Mouse (Mus musculus): ENCODE results near the gene Ppig. TPM values are rescaled to one million over a fixed set of nuclear protein-coding genes. Genes with fewer than 3 reads are reported as not detected.

The Ppig gene
- polyA plus RNA-seq, 1 experiment from 2014 or later, result 143 TPM

DNA sequence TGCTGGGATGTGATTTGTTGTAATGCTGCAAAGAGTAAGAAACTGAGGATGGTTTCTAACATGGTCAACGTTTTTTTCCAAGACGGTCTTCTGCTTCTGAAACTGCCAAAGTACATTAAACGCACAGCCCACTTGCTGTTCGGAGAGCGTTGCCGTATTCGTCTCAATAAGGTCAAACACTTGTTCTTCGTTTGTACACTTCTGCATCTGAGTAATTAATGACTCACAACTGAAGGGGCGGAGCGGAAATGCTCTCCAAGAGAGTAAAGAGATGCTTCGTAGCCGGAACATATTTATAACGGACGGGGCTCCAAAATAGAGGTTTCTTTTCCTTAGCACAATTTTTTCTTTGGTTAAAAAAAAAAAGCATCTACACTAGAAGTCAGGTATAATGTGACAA, 10.2 kb upstream of the Ppig start:
- Histone ChIP-seq H3K4me1 (replicated peaks) (0 out of 2 replicates have a peak, but pooled peaks cover 9% of the 10 kb centered on the region), H3K27ac (no peak overlapping the region), H3K9ac (no peak overlapping the region), H3K27me3 (0 out of 2 replicates have a peak, but pooled peaks cover 5% of the 10 kb centered on the region), H3K9me3 (no peaks in the 10 kb centered on the region), H3K4me2 (peak overlapping the region; percentile 73), H3K36me3 (peaks cover 24% of the 10 kb centered on the region), H3K4me3 (no peak overlapping the region)
- no peak for ATAC-seq (ENCODE audit: low FRiP score)
- 89% methylated on average over 14 of the region's 14 CpGs for WGBS

- Histone ChIP-seq H3K4me2 (peak within 1 kb of the TSS; percentile 73), H3K9me3 (no peaks in the 10 kb centered on the region), H3K9ac (peak within 1 kb of the TSS; percentile 84), H3K27ac (peak within 1 kb of the TSS; percentile 76), H3K4me1 (replicated peaks) (0 out of 2 replicates have a peak, but pooled peaks cover 9% of the 10 kb centered on the region), H3K36me3 (peaks cover 15% of the 10 kb centered on the region), H3K27me3 (0 out of 2 replicates have a peak, but pooled peaks cover 5% of the 10 kb centered on the region), H3K4me3 (peak within 1 kb of the TSS; percentile 81)
- peak; percentile 99 for ATAC-seq (ENCODE audit: low FRiP score)
- WGBS, result under 1% methylated on average over 39 of the region's 39 CpGs
Measured at GRCm38 (mm10) chr2:69712981-69713625, 9.2 kb upstream of the Ppig start, which contains the start of gene Fastkd1. Gene Fastkd1 (minus strand): TSS chr2:69713516.

DNA sequence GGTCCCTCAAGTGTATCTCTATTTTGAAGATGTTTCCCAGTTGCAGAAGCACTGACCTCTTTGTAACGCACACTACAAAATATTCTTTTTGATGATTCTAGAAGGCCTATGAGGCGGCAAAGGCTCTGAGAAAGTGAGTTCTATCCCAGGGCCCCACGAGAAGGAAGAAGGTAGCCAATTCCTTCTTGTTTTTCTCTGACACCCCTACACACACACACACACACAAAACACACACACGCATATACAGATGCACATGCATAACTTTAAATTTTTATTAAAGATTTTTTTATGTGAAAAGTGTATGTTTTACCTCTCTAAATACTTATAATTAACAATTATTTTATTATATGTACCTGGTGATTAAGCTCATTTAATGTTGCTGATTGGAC, 8.7 kb upstream of the Ppig start:
- peak overlapping the region; percentile 73 for H3K4me2 ChIP-seq
- H3K9me3 ChIP-seq, result no peaks in the 10 kb centered on the region
- 0 out of 2 replicates have a peak, but pooled peaks cover 9% of the 10 kb centered on the region for H3K4me1 ChIP-seq (replicated peaks)
- H3K36me3 ChIP-seq, result peaks cover 15% of the 10 kb centered on the region
- no peak overlapping the region; the same call in 1 of the 2 replicates for H3K9ac ChIP-seq
- peak; percentile 50; the same call in 1 of the 2 replicates for ATAC-seq (ENCODE audit: low FRiP score)
- no peak overlapping the region for H3K27ac ChIP-seq
- 0 out of 2 replicates have a peak, but pooled peaks cover 5% of the 10 kb centered on the region for H3K27me3 ChIP-seq
- WGBS, result 34% methylated on average over 4 of the region's 4 CpGs
- peak overlapping the region; percentile 81 for H3K4me3 ChIP-seq

- Histone ChIP-seq H3K9ac (no peak overlapping the region), H3K36me3 (peaks cover 12% of the 10 kb centered on the region), H3K4me1 (replicated peaks) (0 out of 2 replicates have a peak, but pooled peaks cover 9% of the 10 kb centered on the region), H3K27ac (no peak overlapping the region), H3K9me3 (no peaks in the 10 kb centered on the region), H3K27me3 (0 out of 2 replicates have a peak, but pooled peaks cover 5% of the 10 kb centered on the region), H3K4me3 (no peak overlapping the region), H3K4me2 (no peak overlapping the region)
- WGBS, result 87% methylated on average over 5 of the region's 5 CpGs
- ATAC-seq (ENCODE audit: low FRiP score), result no peak
Measured at GRCm38 (mm10) chr2:69714126-69714525, 8.2 kb upstream of the Ppig start.

GRCm38 (mm10) chr2:69716483-69716882, 5.9 kb upstream of the Ppig start:
- H3K4me2 ChIP-seq, result no peak overlapping the region
- 80% methylated on average over 3 of the region's 3 CpGs for WGBS
- no peak overlapping the region for H3K4me3 ChIP-seq
- 0 out of 2 replicates have a peak, but pooled peaks cover 6% of the 10 kb centered on the region for H3K4me1 ChIP-seq (replicated peaks)
- ATAC-seq (ENCODE audit: low FRiP score), result no peak
- no peaks in the 10 kb centered on the region for H3K9me3 ChIP-seq
- no peak overlapping the region for H3K9ac ChIP-seq
- H3K27me3 ChIP-seq, result peaks cover 15% of the 10 kb centered on the region
- H3K27ac ChIP-seq, result no peak overlapping the region
- H3K36me3 ChIP-seq, result no peaks in the 10 kb centered on the region

DNA sequence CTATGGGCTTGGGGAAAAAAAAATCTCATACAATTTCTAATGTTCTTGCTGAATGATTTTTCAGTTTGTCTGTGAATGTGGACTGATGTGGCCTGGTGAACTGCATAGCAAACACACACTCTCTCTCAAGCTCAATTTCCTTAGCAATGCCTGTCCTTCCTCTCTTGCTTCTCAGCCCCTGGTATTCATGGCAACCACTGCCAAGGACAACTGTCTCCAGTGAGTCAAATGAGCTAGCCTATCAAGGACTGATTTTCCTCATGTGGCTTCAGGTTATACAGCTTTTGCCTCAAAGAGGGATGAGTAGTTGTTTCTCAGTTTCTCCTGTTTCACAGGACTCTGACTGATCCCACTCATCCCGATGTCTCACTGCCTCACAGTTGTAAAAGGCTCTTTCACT, 3.2 kb upstream of the Ppig start:
- Histone ChIP-seq H3K27ac (no peak overlapping the region), H3K4me1 (replicated peaks) (peaks cover 9% of the 10 kb centered on the region), H3K9me3 (no peaks in the 10 kb centered on the region), H3K36me3 (no peaks in the 10 kb centered on the region), H3K27me3 (peaks cover 15% of the 10 kb centered on the region), H3K4me2 (no peak overlapping the region), H3K4me3 (no peak overlapping the region), H3K9ac (no peak overlapping the region)
- 94% methylated on average over 1 of the region's 1 CpGs for WGBS
- ATAC-seq (ENCODE audit: low FRiP score), result no peak

DNA sequence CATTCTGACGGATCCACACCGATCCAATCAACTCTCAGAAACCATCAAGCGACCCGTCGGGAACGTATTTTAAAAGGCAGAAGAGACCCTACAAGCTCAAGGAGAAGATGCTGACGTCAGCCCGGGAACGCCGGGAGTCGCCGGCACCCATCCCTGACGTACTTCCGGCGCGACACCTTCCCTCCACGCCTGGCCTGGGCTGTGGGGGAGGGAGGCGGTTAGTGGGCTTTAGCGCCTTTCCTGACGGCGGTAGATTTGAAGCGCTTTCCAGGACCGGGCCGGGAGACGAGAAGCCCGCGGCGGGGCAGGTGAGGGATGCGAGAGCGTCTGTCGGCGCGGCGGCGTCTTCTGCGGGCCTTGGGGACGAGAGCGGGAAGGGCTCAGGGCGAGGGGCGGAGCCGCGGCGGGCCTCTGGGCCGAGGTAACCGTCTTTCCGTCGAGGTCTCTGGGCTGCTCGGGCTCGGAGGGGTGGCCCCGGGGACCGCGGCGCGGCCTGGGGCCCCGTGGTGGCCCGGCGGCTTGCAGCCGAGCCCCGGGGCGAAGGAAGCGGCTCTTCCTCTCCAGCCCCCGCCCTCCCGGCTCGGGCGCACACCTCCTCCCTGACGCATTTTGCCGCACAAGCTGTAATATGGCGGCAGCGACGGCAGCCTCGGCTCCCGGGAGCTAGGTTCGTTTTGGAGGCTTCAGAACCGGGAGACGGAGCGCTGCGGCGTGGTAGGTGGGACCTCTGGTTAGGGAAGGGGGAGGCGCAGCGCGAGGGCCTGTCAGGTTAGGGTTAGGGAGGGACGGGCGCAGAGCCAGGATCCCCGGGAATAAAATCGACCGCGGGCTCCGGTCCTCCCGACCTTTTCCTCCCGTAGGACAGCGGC, 539 bp downstream of the Ppig start:
- no peaks in the 10 kb centered on the region for H3K9me3 ChIP-seq
- peak overlapping the region; percentile 79 for H3K4me2 ChIP-seq
- peak overlapping the region; percentile 97 for H3K4me3 ChIP-seq
- peak overlapping the region; percentile 92 for H3K9ac ChIP-seq
- peak; percentile 96 for ATAC-seq (ENCODE audit: low FRiP score)
- peaks cover 18% of the 10 kb centered on the region for H3K4me1 ChIP-seq (replicated peaks)
- H3K27me3 ChIP-seq, result peaks cover 10% of the 10 kb centered on the region
- peak overlapping the region; percentile 88 for H3K27ac ChIP-seq
- no peaks in the 10 kb centered on the region for H3K36me3 ChIP-seq
- WGBS, result under 1% methylated on average over 91 of the region's 91 CpGs

DNA sequence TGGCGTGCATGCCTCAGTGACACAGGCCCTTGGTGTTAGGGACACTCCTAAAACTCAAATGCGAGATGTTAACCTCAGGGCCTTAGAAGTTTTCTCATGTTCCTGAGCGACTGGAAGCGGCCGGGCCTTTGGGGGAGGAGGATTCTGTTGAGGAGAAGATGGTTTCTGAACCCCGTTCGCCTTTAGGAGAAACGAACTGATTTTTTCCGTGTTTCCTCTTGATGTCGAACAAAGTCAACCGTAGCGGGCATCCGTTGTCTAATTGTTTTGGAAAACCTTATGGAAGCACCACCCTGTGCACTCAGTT, 1.1 kb downstream of the Ppig start:
- Histone ChIP-seq H3K4me3 (peak overlapping the region; percentile 97), H3K27me3 (peaks cover 10% of the 10 kb centered on the region), H3K4me2 (peak overlapping the region; percentile 79), H3K9me3 (no peaks in the 10 kb centered on the region), H3K4me1 (replicated peaks) (peaks cover 18% of the 10 kb centered on the region), H3K27ac (peak overlapping the region; percentile 88), H3K9ac (peak overlapping the region; percentile 92), H3K36me3 (no peaks in the 10 kb centered on the region)
- WGBS, result 2% methylated on average over 13 of the region's 13 CpGs
- no peak for ATAC-seq (ENCODE audit: low FRiP score)

DNA sequence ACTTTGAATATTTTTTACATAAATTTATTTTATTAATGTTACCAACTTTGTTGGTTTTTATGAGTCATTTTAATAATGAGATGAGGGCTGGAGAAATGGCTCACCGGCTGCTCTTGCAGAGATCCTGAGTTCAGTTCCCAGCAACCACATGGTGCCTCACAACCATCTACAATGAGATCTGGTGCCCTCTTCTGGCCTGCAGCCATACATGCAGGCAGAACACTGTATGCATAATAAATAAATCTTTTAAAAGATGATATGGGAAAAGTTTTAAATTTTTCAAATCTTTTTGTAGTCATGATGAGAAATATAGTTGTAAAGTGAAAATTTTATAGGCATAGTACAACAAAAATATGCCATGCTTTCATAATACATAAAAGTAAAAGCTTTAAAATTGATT, 22.7 kb downstream of the Ppig start:
- ATAC-seq (ENCODE audit: low FRiP score), result no peak
- no peaks in the 10 kb centered on the region for H3K4me1 ChIP-seq (replicated peaks)
- WGBS, result 95% methylated on average over 1 of the region's 1 CpGs
- H3K9me3 ChIP-seq, result peaks cover 3% of the 10 kb centered on the region; the same call in 1 of the 2 replicates
- peaks cover 60% of the 10 kb centered on the region for H3K36me3 ChIP-seq
- H3K4me3 ChIP-seq, result no peak overlapping the region
- no peaks in the 10 kb centered on the region for H3K27me3 ChIP-seq
- no peak overlapping the region for H3K27ac ChIP-seq
- H3K4me2 ChIP-seq, result no peak overlapping the region
- H3K9ac ChIP-seq, result no peak overlapping the region

GRCm38 (mm10) chr2:69760980-69761379, 38.6 kb downstream of the Ppig start:
- 27% methylated on average over 5 of the region's 5 CpGs for WGBS
- no peak overlapping the region for H3K9ac ChIP-seq
- H3K4me1 ChIP-seq (replicated peaks), result no peaks in the 10 kb centered on the region
- H3K9me3 ChIP-seq, result no peaks in the 10 kb centered on the region
- peak; percentile 32; the same call in 1 of the 2 replicates for ATAC-seq (ENCODE audit: low FRiP score)
- H3K4me2 ChIP-seq, result no peak overlapping the region
- H3K36me3 ChIP-seq, result peaks cover 3% of the 10 kb centered on the region; the same call in 1 of the 2 replicates
- no peak overlapping the region for H3K27ac ChIP-seq
- no peak overlapping the region for H3K4me3 ChIP-seq
- no peaks in the 10 kb centered on the region for H3K27me3 ChIP-seq

GRCm38 (mm10) chr2:69763340-69763739, 41.0 kb downstream of the Ppig start:
- Histone ChIP-seq H3K4me3 (no peak overlapping the region), H3K9me3 (no peaks in the 10 kb centered on the region), H3K27ac (no peak overlapping the region), H3K27me3 (no peaks in the 10 kb centered on the region), H3K4me1 (replicated peaks) (no peaks in the 10 kb centered on the region), H3K9ac (no peak overlapping the region), H3K4me2 (no peak overlapping the region), H3K36me3 (peaks cover 3% of the 10 kb centered on the region)
- ATAC-seq (ENCODE audit: low FRiP score), result no peak
- 80% methylated on average over 4 of the region's 4 CpGs for WGBS

DNA sequence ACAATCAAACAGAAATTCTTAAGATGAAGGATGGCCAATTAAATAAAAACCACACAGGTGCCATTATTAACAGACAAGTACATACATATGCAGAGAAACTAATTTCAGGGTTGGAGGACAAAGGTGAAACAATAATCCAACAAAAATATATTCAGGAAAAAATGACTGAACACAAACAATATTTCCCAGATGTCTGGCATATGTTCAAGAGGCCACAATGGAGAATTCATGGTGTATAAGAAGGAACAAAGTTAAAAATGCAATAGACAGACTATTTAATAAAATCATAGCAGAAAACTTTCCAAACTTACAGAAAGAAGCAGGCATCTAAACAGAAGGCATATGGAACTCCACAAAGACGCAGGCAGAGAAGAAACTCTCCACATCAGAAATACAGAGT, 42.4 kb downstream of the Ppig start:
- Histone ChIP-seq H3K27ac (no peak overlapping the region), H3K9me3 (no peaks in the 10 kb centered on the region), H3K27me3 (no peaks in the 10 kb centered on the region), H3K4me1 (replicated peaks) (no peaks in the 10 kb centered on the region), H3K4me3 (no peak overlapping the region), H3K9ac (no peak overlapping the region), H3K4me2 (no peak overlapping the region), H3K36me3 (peaks cover 3% of the 10 kb centered on the region)
- WGBS, result 75% methylated on average over 1 of the region's 1 CpGs
- no peak for ATAC-seq (ENCODE audit: low FRiP score)

All from hindbrain, embryonic 13.5 days (tissue).